Mouse (Mus musculus) MEL (cell line): ENCODE results near the gene Wdr90. TPM values are rescaled to one million over a fixed set of nuclear protein-coding genes. Genes with fewer than 3 reads are reported as not detected.

Experiments
- DNase-seq: peaks from one replicate; pipeline ENCODE4 v3.0.0; 2011; ENCODE audit warnings: low read depth, low spot score
- H3K27ac ChIP-seq: 2 replicates; pipeline ENCODE4 v1.5.1; 2012; ENCODE audit warnings: low read depth, mild to moderate bottlenecking, control low read depth, low read length, moderate library complexity; ENCODE audit not compliant: control insufficient read depth
- H3K27me3 ChIP-seq, 2 experiments: fragments of 150-350 bp in 1 of 2; sonication (generic) in 1 of 2; 2 replicates each; pipeline ENCODE4 v1.6.1; 2012; ENCODE audit warnings: low read length in 2 of 2, mild to moderate bottlenecking in 2 of 2, improper control_type of control experiment in 1 of 2, moderate library complexity in 1 of 2; ENCODE audit not compliant: insufficient read depth in 2 of 2, control insufficient read depth in 1 of 2
- H3K36me3 ChIP-seq, 2 experiments: 2 replicates each; pipeline ENCODE4 v1.6.1; 2012 to 2014; ENCODE audit warnings: low read length in 2 of 2, improper control_type of control experiment in 1 of 2, inconsistent platforms in 1 of 2, mild to moderate bottlenecking in 1 of 2; ENCODE audit not compliant: insufficient read depth in 2 of 2, control insufficient read depth in 1 of 2
- H3K4me1 ChIP-seq, 2 experiments: fragments of 150-350 bp in 1 of 2; sonication (generic) in 1 of 2; 2 replicates each; pipeline ENCODE4 v1.6.1; 2012; ENCODE audit warnings: low read length in 2 of 2, improper control_type of control experiment in 1 of 2, mild to moderate bottlenecking in 1 of 2; ENCODE audit not compliant: insufficient read depth in 2 of 2, control insufficient read depth in 1 of 2
- H3K4me3 ChIP-seq, 2 experiments: fragments of 150-350 bp in 1 of 2; sonication (generic) in 1 of 2; 2 replicates each; pipeline ENCODE4 v1.5.1; 2012; ENCODE audit warnings: low read depth in 2 of 2, low read length in 2 of 2, mild to moderate bottlenecking in 2 of 2, moderate library complexity in 2 of 2, control low read depth in 1 of 2, improper control_type of control experiment in 1 of 2; ENCODE audit not compliant: control insufficient read depth in 1 of 2, insufficient read depth in 1 of 2
- H3K79me2 ChIP-seq: 2 replicates; pipeline ENCODE4 v1.6.1; 2012; ENCODE audit warnings: mild to moderate bottlenecking, low read length, moderate library complexity; ENCODE audit not compliant: control insufficient read depth, poor library complexity, insufficient read depth
- H3K9ac ChIP-seq: 2 replicates; pipeline ENCODE4 v1.6.1; 2012; ENCODE audit warnings: low read depth, mild to moderate bottlenecking, control low read depth, low read length, moderate library complexity; ENCODE audit not compliant: control insufficient read depth, poor library complexity, severe bottlenecking
- H3K9me3 ChIP-seq: fragments of 150-350 bp; sonication (generic); replicated peaks from 2 replicates; pipeline ENCODE4 v1.6.1; 2012; ENCODE audit warnings: mild to moderate bottlenecking, low read length, improper control_type of control experiment, moderate library complexity; ENCODE audit not compliant: insufficient read depth
- CHD2 ChIP-seq: IDR thresholded peaks from 2 replicates; pipeline ENCODE4 v1.6.1; 2011; ENCODE audit warnings: low read length, improper control_type of control experiment
- CTCF ChIP-seq, 3 experiments: IDR thresholded peaks in 2 of 3; conservative IDR thresholded peaks in 1 of 3; 2 replicates each; pipeline ENCODE4 v1.5.1; 2011 to 2012; ENCODE audit warnings: low read length in 3 of 3, low read depth in 2 of 3, mild to moderate bottlenecking in 2 of 3, improper control_type of control experiment in 1 of 3, inconsistent platforms in 1 of 3, mixed read lengths in 1 of 3, moderate library complexity in 1 of 3; ENCODE audit not compliant: control insufficient read depth in 1 of 3, insufficient read depth in 1 of 3, poor library complexity in 1 of 3, severe bottlenecking in 1 of 3
- E2F4 ChIP-seq: IDR thresholded peaks from 2 replicates; pipeline ENCODE4 v1.6.1; 2011; ENCODE audit warnings: low read depth, low read length, improper control_type of control experiment, borderline replicate concordance
- GABPA ChIP-seq: IDR thresholded peaks from 2 replicates; pipeline ENCODE4 v1.6.1; 2012; ENCODE audit warnings: low read depth, mild to moderate bottlenecking, inconsistent platforms, low read length, improper control_type of control experiment, moderate library complexity
- GATA1 ChIP-seq: IDR thresholded peaks from 2 replicates; pipeline ENCODE4 v1.6.1; 2011; ENCODE audit warnings: low read depth, low read length, improper control_type of control experiment
- JUND ChIP-seq: IDR thresholded peaks from 2 replicates; pipeline ENCODE4 v1.6.1; 2011; ENCODE audit warnings: low read depth, mild to moderate bottlenecking, improper control_type of control experiment, low read length
- MAX ChIP-seq: IDR thresholded peaks from 2 replicates; pipeline ENCODE4 v1.6.1; 2011; ENCODE audit warnings: low read length, improper control_type of control experiment
- MAZ ChIP-seq: IDR thresholded peaks from 2 replicates; pipeline ENCODE4 v1.6.1; 2012; ENCODE audit warnings: low read depth, mild to moderate bottlenecking, inconsistent platforms, low read length, improper control_type of control experiment
- MEF2A ChIP-seq: IDR thresholded peaks from 2 replicates; pipeline ENCODE4 v1.6.1; 2014; ENCODE audit warnings: low read depth, mild to moderate bottlenecking, inconsistent platforms, low read length, improper control_type of control experiment; ENCODE audit not compliant: poor library complexity, insufficient replicate concordance, severe bottlenecking; ENCODE audit errors: extremely low read depth
- MXI1 ChIP-seq: IDR thresholded peaks from 2 replicates; pipeline ENCODE4 v1.6.1; 2011; ENCODE audit warnings: mild to moderate bottlenecking, low read depth, low read length, improper control_type of control experiment
- NELFE ChIP-seq: IDR thresholded peaks from 2 replicates; pipeline ENCODE4 v1.6.1; 2011; ENCODE audit warnings: low read depth, low read length, improper control_type of control experiment
- POLR2AphosphoS2 ChIP-seq: IDR thresholded peaks from 2 replicates; pipeline ENCODE4 v1.6.1; 2011; ENCODE audit warnings: low read length, improper control_type of control experiment
- POLR2AphosphoS5 ChIP-seq: IDR thresholded peaks from 2 replicates; pipeline ENCODE4 v1.6.1; 2012; ENCODE audit warnings: low read depth, borderline replicate concordance, mild to moderate bottlenecking, inconsistent platforms, low read length, moderate library complexity, mixed read lengths
- RAD21 ChIP-seq: IDR thresholded peaks from 2 replicates; pipeline ENCODE4 v1.6.1; 2011; ENCODE audit warnings: mild to moderate bottlenecking, low read depth, low read length, improper control_type of control experiment
- RCOR1 ChIP-seq: IDR thresholded peaks from 2 replicates; pipeline ENCODE4 v1.6.1; 2012; ENCODE audit warnings: low read depth, mild to moderate bottlenecking, inconsistent platforms, low read length, improper control_type of control experiment
- SMC3 ChIP-seq: IDR thresholded peaks from 2 replicates; pipeline ENCODE4 v1.6.1; 2011; ENCODE audit warnings: low read depth, low read length, improper control_type of control experiment
- ZNF384 ChIP-seq: IDR thresholded peaks from 2 replicates; pipeline ENCODE4 v1.6.1; 2012; ENCODE audit warnings: low read depth, mild to moderate bottlenecking, inconsistent platforms, low read length, improper control_type of control experiment
- polyA plus RNA-seq, 2 experiments: library from polyadenylated mRNA; stranded (reverse) in 1 of 2; unstranded in 1 of 2; fragments of >175 nt in 1 of 2; fragments of >200 nt in 1 of 2; gene quantifications; 2 replicates each; pipeline versions ENCODE4 v1.2.1 to v1.2.4; 2012; ENCODE audit warnings: low replicate concordance in 2 of 2, low read depth in 1 of 2; ENCODE audit not compliant: insufficient read length in 2 of 2, insufficient read depth in 1 of 2, missing spikeins in 1 of 2
- total RNA-seq: library from RNA; depleted of rRNA; stranded (reverse); fragments of 300-350 nt; gene quantifications from 2 replicates; pipeline ENCODE4 v1.2.3, GENCODE M21; 2012

Gene Wdr90
- total and polyA plus RNA-seq, 3 experiments = 23.7 to 44.5 TPM; not detected in 1

DNA sequence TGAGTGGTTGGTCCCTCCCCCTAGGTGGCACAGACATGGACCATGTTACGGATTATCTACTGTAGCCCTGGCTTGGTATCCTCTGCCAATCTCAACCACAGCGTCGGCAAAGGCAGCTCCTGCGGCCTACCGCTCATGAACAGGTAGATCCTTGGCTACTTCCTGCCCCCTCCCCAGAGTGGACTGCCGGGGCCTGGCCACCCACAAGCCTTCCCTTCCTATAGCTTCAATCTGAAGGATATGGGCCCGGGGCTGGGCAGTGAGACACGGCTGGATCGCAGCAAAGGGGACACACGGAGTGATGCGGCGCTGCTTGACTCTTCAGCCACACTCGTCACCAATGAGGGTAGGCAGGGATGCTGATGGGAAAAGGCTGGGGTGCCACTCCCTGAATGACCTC lies 34.3 kb downstream of the Wdr90 start:
- peaks cover 0 to 17% of the 10 kb centered on the region in 2 experiments; a peak in 2 of 4 replicates for H3K36me3 ChIP-seq
- H3K27ac ChIP-seq = no peak overlapping the region
- no peaks in the 10 kb centered on the region for H3K27me3 ChIP-seq
- TF ChIP-seq GATA1 (no peak), JUND (no peak), NELFE (no peak), POLR2AphosphoS2 (no peak), MAX (no peak), POLR2AphosphoS5 (no peak), MEF2A (no peak), SMC3 (no peak), CHD2 (no peak)
- no peak for DNase-seq
- H3K4me1 ChIP-seq = peaks cover 0 to 42% of the 10 kb centered on the region in 2 experiments; a peak in 2 of 4 replicates
- no peaks in the 10 kb centered on the region for H3K9me3 ChIP-seq
- H3K4me3 ChIP-seq = no peak overlapping the region
- peaks cover 53% of the 10 kb centered on the region for H3K79me2 ChIP-seq
- no peak overlapping the region for H3K9ac ChIP-seq

DNA sequence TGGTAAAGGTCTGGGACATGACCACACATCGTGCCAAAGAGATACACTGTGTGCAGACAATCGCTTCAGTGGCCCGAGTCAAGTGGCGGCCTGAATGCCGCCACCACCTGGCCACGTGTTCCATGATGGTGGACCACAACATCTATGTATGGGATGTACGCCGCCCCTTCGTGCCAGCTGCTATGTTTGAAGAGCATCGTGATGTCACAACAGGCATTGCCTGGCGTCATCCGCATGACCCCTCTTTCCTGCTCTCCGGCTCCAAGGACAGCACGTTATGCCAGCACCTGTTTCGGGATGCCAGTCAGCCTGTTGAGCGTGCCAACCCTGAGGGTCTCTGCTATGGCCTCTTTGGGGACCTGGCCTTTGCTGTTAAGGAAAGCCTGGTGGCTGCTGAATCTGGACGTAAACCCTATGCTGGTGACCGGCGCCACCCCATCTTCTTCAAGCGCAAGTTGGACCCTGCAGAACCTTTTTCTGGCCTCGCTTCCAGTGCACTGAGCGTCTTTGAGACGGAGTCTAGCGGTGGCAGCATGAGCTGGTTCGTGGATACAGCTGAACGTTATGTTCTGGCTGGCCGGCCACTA lies 35.2 kb downstream of the Wdr90 start:
- Histone ChIP-seq H3K9me3 (no peaks in the 10 kb centered on the region), H3K36me3 (peaks cover 0 to 12% of the 10 kb centered on the region in 2 experiments; a peak in 2 of 4 replicates), H3K4me1 (peaks cover 0 to 33% of the 10 kb centered on the region in 2 experiments; a peak in 2 of 4 replicates), H3K27me3 (no peaks in the 10 kb centered on the region), H3K4me3 (no peak overlapping the region), H3K79me2 (peaks cover 44% of the 10 kb centered on the region), H3K9ac (no peak overlapping the region), H3K27ac (no peak overlapping the region)
- DNase-seq = no peak
- TF ChIP-seq POLR2AphosphoS5 (no peak), RAD21 (no peak), CTCF (IDR thresholded peaks at IDR 0.05 in 2 of 3, conservative IDR thresholded peaks at IDR 0.05 in 1 of 3; ENCODE audit: control insufficient read depth in 1 of 3, insufficient read depth in 1 of 3, low read depth in 2 of 3, low read length in 3 of 3, poor library complexity in 1 of 3, severe bottlenecking in 1 of 3) (no peak), GABPA (no peak), MXI1 (no peak), MAZ (no peak), POLR2AphosphoS2 (no peak), E2F4 (no peak), CHD2 (no peak), ZNF384 (no peak), RCOR1 (no peak)
